Mouse (Mus musculus): ENCODE results near the gene Lrrc19.
"Not testable (repeated sequence)": the region's sequence is repeated elsewhere in the genome, so short reads cannot be mapped to it uniquely, and the experiment has no call there.

The Lrrc19 gene

GRCm38 (mm10) chr4:94649920-94650319 is at the start of gene Lrrc19:
Gene Lrrc19, minus strand, starts transcription at chr4:94650144.
- DNase-seq (ENCODE audit: low read depth, low spot score) = no peak

DNA sequence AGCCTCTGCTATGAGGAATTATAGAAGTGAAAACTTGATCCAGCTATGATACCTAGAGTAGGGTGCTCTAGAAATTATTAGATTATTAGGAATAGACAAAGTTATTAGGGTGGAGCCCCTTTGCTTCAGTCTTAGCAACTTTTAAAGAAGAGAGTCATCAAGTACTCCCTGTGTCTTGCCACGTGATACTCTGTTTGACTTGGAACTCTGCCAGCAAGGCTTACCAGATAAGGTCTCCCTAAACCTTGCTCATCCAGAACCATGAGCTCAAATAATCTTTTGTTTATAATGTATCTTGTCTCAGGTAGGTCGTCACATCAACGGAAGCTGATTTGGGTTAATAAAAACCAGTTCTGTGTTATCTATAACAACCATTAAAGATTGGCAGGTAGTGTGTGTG is 46.4 kb upstream of the Lrrc19 start:
- DNase-seq (ENCODE audit: low read depth, low spot score) = no peak

DNA sequence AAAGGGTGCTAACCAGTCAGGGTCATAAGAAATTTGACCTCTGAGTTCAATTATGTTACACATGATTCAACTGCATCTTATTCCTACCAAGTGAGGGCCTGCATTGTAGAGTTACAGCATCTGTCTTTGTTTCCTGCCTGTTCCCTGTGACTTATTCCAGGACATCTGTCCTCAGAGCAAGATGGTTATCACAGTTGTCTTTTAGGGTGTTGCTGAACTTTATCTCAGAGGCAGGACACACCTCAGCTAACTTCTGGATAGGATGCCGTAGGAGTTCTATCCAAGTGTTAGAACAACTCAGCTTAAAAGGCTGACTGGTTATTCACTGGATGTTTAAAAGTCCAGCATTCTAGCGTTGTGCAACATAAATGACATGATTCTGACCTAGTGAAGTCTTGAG is 42.2 kb upstream of the Lrrc19 start:
- DNase-seq (ENCODE audit: low read depth, low spot score) = no peak

- no peak for DNase-seq (ENCODE audit: low read depth, low spot score)
Observed at GRCm38 (mm10) chr4:94691078-94691477, 41.1 kb upstream of the Lrrc19 start.

- DNase-seq (ENCODE audit: low read depth, low spot score) = not testable (repeated sequence)
Observed at GRCm38 (mm10) chr4:94689804-94690203, 39.9 kb upstream of the Lrrc19 start.

- DNase-seq (ENCODE audit: low read depth, low spot score) = no peak
Observed at GRCm38 (mm10) chr4:94683305-94683704, 33.4 kb upstream of the Lrrc19 start.

DNA sequence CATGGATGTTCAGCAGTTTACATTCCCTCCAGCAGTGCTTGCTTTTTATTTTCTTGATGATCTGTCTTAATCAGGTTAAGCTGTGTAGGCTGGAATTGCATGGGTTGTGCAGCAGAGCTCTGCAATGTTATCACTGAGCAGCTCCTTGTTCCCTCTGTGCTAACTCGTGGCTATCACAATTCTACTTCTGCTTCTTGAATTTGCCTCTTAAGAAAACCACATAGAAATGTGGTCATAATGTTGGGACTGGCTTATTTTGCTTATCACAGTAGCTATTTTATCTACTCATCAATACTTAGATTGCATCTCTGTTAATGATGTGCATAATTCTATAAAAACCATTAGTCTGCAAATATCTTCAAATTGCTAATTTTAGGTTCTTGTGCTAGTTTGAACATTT is 32.1 kb upstream of the Lrrc19 start:
- DNase-seq (ENCODE audit: low read depth, low spot score) = no peak

DNA sequence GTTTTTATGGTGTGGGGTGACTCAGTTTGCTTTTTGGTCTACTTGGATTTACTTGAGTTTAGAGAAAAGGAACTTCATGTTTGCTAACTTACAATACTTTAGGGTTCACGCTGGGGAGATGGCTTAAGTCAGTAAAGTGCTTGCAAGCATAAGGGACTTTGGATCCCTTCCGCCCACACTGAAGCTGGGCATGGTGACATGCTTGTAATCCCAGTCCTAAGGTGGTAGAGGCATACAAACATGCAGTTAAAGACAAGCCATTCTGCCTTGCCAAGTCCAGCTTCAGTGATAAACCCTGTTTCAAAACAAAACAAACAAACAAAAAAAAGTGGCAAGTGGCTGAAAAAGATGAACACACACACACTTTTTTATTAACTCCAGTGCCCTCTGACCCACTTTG is 31.2 kb upstream of the Lrrc19 start:
- DNase-seq (ENCODE audit: low read depth, low spot score) = no peak

DNA sequence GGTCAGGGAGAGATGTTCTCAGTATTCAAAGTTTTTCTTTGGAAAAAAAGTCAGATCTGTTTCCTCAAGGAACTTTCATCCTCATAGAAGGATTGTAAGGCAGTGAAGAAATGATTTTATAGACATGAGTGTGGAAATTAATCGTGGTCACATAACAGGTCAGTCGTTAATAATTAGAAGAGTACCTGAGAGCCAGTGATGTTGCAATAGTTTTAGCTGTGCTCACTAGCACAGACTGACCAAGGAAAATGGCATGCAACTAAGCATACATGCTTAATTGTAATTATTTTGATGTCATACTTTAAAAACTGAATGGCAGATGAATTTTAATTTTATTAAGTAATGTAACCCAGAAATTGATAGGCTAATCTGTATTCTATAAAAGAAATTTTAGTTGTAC is 30.7 kb upstream of the Lrrc19 start:
- no peak for DNase-seq (ENCODE audit: low read depth, low spot score)

- DNase-seq (ENCODE audit: low read depth, low spot score) = no peak
Observed at GRCm38 (mm10) chr4:94669718-94670117, 19.8 kb upstream of the Lrrc19 start.

- DNase-seq (ENCODE audit: low read depth, low spot score) = not testable (repeated sequence)
Observed at GRCm38 (mm10) chr4:94650426-94651175, 657 bp upstream of the Lrrc19 start.

DNA sequence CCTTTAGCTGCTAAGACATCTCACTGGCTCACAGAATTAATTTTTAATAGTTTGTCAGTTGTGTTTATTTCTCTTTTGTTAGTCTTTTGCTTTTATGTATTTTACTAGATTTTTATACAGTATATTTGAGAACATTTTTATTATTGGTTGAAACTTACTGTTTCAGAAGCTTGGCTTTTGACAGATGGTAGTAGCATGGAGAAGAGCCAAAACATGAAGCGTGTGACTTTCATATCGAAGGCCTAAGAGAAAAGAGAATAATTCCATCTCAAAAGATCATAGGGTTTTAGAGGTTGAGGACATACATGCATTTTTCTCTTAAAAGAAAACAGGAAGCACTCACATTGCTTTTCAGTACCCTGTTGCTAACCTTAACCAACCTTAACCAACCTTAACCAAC is 6.8 kb downstream of the Lrrc19 start:
- no peak for DNase-seq (ENCODE audit: low read depth, low spot score)

DNA sequence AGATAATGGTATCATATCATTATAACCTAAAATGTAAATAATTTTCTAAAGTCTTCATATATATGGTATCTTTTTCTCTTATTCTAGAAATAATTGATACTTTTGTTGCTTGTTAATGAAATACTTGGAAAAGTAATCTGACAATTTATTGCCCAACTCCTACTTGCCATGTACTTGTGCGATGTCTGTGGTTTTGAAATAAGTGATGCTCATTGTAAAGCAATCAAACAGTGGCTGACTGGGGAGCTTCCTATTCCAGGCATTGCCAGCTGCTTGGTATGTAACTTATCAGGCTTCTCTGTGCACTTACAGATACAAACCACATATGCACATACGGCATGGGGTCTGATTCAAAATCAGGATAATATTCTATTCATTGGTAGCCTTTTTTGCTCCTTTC is 29.9 kb downstream of the Lrrc19 start:
- DNase-seq (ENCODE audit: low read depth, low spot score) = no peak

DNA sequence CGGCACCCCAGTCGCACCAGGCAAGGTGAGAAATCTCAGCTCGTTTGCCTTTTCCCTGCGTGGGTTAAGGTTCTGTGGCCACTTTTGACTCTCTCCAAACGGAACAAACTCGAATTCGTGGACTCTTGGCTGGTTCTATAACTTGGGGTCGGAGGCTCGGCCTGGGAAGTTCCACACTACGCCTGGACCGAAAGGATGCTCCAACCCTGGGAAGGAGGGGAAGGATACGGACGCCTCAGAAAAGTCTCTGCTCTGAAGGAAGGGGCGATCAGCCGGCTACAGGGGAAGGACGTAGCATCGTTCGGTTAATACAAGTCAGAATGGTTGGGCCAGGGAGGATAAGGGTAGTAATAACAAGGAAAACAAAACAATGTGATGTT is 35.3 kb downstream of the Lrrc19 start:
- DNase-seq (ENCODE audit: low read depth, low spot score) = no peak

GRCm38 (mm10) chr4:94613972-94614626 is 35.8 kb downstream of the Lrrc19 start, which contains the start of gene Ift74:
Gene Ift74, plus strand, starts transcription at chr4:94614491.
- DNase-seq (ENCODE audit: low read depth, low spot score) = peak; percentile 89

DNA sequence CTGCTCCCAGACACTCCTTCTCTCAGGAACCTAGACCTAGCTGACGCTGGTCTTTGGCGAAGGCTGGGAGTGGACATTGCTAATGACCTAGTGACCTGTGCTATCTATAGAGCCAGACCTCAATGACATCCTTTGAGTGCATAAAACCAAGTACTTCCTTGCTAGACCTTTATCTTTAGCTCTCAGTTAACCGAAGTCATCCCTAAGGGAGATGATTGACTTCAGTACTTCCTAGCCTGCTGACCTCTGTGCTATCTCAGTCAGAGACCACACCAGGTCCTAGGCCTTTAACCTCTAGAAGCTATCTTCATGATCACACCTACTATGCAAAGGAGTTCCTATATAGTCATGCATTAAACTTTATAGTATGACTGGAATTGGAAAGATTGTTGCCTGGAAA is 39.6 kb downstream of the Lrrc19 start:
- no peak for DNase-seq (ENCODE audit: low read depth, low spot score)

DNA sequence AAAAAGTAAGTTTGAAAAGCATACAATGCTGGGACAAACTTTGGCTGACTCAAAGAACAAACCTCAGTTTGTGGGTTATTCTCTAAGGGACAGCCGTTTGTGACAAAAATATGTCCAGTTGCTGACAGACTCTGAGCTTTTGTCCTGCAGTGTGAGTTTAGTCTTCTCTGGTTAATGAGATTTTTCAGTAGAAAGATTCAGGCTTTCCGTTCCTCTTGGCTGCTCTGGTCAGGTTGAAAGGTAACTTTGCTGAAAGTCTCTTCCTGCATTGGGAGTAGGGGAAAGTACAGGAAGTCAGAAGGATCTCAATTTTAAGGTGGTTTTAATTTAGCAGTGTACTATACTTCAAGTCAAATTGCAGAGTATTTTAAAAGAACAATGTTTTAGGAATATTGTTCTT is 44.4 kb downstream of the Lrrc19 start:
- no peak for DNase-seq (ENCODE audit: low read depth, low spot score)

- DNase-seq (ENCODE audit: low read depth, low spot score) = no peak
Observed at GRCm38 (mm10) chr4:94604452-94605019, 45.4 kb downstream of the Lrrc19 start.

GRCm38 (mm10) chr4:94603031-94603629 is 46.8 kb downstream of the Lrrc19 start, which contains the start of gene Plaa:
Gene Plaa, minus strand, starts transcription at chr4:94603244.
- DNase-seq (ENCODE audit: low read depth, low spot score) = peak; percentile 81

DNA sequence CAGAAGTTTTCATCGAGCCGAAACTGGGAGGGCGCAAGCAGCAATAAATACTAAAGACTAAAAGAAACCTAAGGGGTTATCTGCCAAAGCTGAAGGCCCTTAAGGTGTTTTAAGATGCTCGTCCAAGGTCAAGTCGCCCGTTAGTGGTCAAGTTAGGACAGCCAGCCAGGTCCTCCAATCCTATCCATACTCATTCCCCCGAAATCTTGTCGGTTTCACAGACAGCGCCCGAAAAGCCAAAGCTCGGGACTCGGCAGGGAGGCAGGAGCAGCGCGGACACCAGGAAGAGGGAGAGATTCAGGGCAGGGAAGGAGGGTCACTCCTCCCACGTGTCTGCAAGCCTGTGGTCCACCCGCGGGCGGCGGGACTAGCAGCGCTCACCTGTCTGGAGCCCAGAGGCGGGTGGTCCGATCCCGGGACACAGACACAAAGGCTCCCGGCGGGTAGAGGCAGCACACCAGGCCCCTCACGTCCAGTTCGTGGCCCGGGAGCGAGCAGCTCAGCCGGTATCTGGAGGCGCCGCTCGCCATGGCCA is 47.4 kb downstream of the Lrrc19 start:
- no peak for DNase-seq (ENCODE audit: low read depth, low spot score)

GRCm38 (mm10) chr4:94601395-94601794 is 48.5 kb downstream of the Lrrc19 start:
- DNase-seq (ENCODE audit: low read depth, low spot score) = no peak

GRCm38 (mm10) chr4:94592709-94593108 is 57.2 kb downstream of the Lrrc19 start:
- no peak for DNase-seq (ENCODE audit: low read depth, low spot score)
